Mouse (Mus musculus): ENCODE measurements around the gene Klhl5.

Gene Klhl5

GRCm38 (mm10) chr5:65145499-65146101, 38.3 kb downstream of the Klhl5 start:
- no peak for DNase-seq (ENCODE audit: extremely low spot score, low read depth, low spot score)

- DNase-seq (ENCODE audit: extremely low spot score, low read depth, low spot score), result no peak
These were observed 39.4 kb downstream of the Klhl5 start for GRCm38 (mm10) chr5:65146749-65147148.

DNA sequence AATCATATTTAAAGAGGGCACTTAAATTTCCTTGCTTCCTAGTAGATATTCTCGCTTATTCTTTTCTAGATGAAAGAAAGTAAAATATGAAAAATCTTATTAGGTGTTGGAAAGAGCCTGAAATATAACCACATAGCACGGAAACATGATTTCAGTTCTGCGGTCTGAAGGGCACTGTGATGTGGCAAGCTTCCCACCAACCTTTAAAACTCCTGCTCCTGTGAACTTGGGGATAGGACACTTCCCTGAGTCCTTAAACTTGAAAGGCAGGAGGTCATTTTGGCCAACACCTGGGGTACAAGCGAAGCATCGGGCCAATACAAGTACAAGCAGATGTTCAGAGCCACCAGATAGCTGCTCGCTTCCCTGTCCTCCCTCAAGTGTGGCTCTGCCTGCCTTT, 42.4 kb downstream of the Klhl5 start:
- no peak for DNase-seq (ENCODE audit: extremely low spot score, low read depth, low spot score)

- DNase-seq (ENCODE audit: extremely low spot score, low read depth, low spot score), result no peak
These were observed 43.1 kb downstream of the Klhl5 start for GRCm38 (mm10) chr5:65150376-65150955.

GRCm38 (mm10) chr5:65151276-65151675, 43.9 kb downstream of the Klhl5 start:
- DNase-seq (ENCODE audit: extremely low spot score, low read depth, low spot score), result no peak

GRCm38 (mm10) chr5:65151767-65152166, 44.4 kb downstream of the Klhl5 start:
- no peak for DNase-seq (ENCODE audit: extremely low spot score, low read depth, low spot score)

DNA sequence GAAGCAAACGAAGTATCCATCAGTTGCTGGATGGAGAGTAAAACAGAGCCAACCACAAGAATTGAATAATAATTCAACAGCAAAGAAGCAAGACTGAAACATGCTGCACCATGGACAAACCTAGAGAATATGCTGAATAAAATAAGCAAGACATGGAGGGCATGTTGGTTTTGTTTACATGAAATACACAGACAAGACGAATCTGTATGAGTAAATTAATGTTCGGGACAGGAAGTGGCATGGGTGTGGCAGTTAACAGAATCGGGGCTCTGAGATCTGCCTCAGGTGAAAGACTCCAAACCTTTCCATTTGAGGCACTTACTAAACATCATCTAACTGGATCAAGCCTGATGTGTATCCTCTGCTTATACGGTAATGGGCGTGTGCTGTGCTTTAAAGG, 46.9 kb downstream of the Klhl5 start:
- DNase-seq (ENCODE audit: extremely low spot score, low read depth, low spot score), result no peak

DNA sequence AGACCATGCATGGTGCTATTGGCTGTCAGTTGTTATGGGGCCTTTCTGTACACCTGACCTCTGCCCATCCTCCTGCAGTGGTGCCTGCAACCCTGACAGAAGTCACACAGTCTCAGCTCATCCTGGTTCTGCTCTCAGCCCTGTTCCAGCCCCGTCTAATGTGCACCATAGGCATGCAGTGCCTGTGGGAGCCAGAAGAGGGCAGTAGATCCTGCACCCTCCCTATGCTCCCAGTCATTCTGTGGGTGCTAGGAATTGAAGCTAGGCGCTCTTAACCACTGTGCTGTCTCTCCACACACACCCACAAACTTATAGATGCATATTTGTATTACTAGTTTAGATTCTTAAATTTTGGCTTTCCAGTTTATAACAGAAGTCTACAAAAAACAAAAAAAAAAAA, 49.5 kb downstream of the Klhl5 start:
- no peak for DNase-seq (ENCODE audit: extremely low spot score, low read depth, low spot score)

GRCm38 (mm10) chr5:65157412-65158381, 50.4 kb downstream of the Klhl5 start:
- DNase-seq (ENCODE audit: extremely low spot score, low read depth, low spot score), result no peak

DNA sequence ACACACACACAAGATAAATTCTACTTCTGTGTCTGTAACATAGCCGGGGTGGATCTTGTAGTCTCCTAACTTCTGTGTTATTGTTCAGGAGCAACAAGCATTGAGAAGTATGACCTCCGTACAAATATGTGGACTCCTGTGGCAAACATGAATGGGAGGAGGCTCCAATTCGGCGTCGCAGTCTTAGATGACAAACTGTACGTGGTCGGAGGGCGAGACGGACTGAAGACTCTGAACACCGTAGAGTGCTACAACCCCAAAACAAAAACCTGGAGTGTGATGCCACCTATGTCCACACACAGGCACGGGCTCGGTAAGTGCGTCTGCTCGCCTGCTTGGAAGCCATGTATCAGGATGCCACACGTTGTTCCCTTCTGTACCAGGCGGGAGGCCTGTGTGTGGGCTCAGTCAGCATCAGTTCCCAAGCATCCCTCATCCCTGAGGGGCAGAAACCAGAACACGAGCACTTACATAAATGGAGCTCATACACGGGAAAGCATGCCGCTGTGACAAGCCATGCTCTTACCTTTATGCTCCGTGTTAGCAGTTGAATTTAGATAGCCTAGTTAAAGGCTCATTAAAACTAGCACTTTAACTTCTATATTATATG, 51.5 kb downstream of the Klhl5 start:
- no peak for DNase-seq (ENCODE audit: extremely low spot score, low read depth, low spot score)

DNA sequence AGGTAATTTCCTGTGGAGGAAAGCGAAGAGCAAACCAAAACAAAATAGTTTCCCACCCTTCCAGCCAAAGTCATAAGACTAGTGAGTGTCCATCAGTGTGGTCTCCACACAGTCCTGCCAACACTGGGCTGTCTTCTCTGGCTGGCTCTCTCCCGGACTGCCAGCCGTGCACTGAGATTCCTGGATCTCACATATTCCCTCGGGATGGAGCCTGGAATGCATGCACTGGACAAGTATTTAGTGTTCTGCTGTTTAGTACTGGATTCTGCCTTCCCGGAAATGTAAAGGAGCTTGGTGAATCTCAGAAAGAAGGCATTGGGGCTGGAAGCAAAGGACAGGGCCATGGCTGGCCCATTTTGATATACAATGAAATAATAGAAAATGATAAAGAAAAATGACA, 55.7 kb downstream of the Klhl5 start:
- DNase-seq (ENCODE audit: extremely low spot score, low read depth, low spot score), result no peak

- no peak for DNase-seq (ENCODE audit: extremely low spot score, low read depth, low spot score)
These were observed 56.3 kb downstream of the Klhl5 start for GRCm38 (mm10) chr5:65163489-65164092.

GRCm38 (mm10) chr5:65170206-65170605, 62.9 kb downstream of the Klhl5 start:
- DNase-seq (ENCODE audit: extremely low spot score, low read depth, low spot score), result no peak

- DNase-seq (ENCODE audit: extremely low spot score, low read depth, low spot score), result no peak
These were observed 67.9 kb downstream of the Klhl5 start for GRCm38 (mm10) chr5:65175035-65175917.

DNA sequence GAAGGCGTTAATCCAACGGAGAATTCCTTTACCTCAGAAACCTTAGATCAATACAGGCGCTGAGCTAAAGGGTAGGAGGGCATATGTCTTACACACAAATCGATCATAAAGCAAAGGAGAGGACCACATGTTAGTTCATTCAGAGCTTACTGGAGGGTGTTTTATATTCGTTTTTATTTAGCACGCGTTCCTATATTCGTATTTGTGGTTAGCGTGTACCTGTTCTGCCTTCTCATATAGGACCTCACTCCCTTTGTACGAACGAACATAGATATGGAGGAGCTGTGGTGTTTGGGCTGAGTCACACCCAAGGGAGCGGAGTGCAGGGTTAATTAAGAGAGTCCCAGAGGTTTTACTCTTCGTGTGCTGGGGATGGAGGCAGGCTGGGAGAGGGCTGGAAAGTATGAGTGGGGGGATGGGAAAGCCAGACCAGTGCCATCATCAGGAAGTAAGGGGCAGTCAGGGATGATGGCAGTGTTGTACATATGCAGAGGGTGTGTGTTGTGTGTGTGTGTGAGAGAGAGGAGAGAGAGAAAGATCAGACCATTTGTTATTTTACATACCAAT, 68.7 kb downstream of the Klhl5 start:
- DNase-seq (ENCODE audit: extremely low spot score, low read depth, low spot score), result no peak

GRCm38 (mm10) chr5:65177026-65177514, 69.7 kb downstream of the Klhl5 start:
- DNase-seq (ENCODE audit: extremely low spot score, low read depth, low spot score), result no peak

DNA sequence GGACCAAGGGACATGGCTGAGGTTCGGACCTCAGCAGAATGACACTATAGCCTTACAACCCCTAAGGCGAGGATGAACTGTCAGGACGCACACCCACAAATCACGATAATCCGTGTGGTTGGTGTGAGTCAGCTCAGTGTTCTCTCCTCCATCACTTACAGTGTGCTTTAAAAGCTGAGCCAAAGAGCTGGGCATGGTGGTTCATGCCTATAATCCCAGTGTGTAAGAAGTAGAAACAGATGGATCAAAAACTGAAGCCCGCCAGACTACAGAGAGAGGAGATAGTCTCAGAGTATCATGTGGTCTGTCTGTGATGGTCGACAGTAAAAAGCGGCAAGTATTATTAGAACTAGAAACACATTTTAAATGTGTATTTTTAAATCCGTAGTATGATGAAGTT, 71.1 kb downstream of the Klhl5 start:
- DNase-seq (ENCODE audit: extremely low spot score, low read depth, low spot score), result no peak

DNA sequence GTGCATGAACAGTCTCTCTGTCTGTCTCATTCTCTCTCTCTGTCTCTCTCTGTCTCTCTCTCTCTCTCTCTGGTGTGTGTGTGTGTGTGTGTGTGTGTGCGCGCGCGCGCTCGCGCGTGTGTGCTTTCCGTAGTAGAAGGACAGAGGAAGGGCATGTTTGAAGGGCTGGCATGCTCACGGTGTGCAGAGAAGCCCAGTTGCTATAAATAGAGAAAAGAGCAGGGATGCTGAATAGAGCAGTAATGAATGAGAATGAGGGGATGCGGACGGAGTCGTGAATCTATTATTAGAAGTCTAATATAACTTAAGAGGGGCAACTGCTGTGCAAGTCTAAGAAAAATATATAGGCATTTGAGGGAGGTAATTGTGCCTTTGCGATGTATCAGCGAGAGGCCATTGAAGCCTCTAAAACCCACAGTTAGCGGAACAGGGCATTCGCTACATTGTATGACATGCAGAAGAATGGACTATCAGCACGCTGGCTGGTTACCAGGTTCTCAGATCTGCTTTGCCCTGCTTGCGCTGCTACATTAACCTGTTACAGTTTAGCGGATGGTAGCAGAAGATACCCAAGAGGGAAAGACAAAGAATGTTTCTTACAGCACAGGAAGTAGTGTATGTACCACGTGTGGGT, 73.9 kb downstream of the Klhl5 start:
- no peak for DNase-seq (ENCODE audit: extremely low spot score, low read depth, low spot score)

GRCm38 (mm10) chr5:65181794-65182169, 74.4 kb downstream of the Klhl5 start:
- no peak for DNase-seq (ENCODE audit: extremely low spot score, low read depth, low spot score)
